Mouse (Mus musculus): Measurements from ENCODE around the gene H3f3a.

The H3f3a gene

DNA sequence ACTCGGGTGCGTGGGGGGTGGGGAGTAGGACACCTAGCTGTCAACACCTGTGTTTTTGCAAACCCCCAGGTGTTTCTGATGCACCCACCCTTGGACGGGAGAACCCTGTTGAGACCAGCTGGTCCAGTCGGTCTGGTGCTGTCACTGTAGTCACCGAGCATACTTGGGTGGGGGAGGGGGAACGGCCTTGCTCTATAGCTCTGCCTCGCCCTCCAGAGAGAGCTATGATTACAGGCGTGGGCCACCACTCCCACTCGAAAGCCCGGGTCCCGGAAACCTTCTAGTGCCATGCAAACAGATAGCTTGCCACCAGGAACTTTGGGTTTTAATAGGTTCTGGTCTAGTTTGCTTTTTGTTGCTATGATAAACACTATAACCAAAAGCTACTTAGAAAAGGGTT is 51.6 kb downstream of the H3f3a start:
- DNase-seq (ENCODE audit: low read depth, low spot score) = no peak

GRCm38 (mm10) chr1:180757956-180758520 is 55.7 kb downstream of the H3f3a start:
- DNase-seq (ENCODE audit: low read depth, low spot score) = no peak

DNA sequence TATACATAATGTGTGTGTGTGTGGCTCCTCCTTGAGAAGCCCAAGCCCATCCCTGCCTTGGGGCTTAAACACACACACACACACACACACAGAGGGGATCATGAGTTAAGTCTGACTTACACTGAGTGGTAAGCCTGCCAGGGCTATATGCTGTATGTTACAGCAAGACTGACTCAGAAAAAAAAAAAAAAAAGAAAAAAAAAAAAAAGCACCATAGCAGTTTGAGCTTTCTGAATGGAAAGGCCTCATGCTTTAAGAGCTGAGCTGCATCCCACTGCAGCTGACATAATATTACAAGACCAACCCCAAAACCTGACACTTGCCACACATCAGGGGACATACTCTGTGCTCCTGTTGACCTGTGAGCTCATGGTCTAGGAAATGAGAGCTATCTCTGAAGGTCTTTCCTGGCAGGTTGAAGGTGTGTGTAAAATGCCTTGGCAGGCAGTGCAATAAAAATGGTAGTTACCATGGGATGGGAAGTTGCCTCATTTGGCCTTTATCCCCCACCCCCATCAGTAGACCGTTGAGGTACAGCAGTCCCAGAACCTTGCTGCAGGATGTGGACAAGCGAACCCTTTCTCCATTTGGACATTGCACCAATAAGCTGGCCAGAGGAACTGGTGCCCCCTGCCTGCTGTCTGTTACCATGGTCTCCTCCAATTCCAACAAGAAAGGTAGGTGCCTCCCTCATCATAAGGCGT is 56.3 kb downstream of the H3f3a start:
- DNase-seq (ENCODE audit: low read depth, low spot score) = no peak

- DNase-seq (ENCODE audit: low read depth, low spot score) = no peak
Measured at GRCm38 (mm10) chr1:180756711-180757110, 57.0 kb downstream of the H3f3a start.

DNA sequence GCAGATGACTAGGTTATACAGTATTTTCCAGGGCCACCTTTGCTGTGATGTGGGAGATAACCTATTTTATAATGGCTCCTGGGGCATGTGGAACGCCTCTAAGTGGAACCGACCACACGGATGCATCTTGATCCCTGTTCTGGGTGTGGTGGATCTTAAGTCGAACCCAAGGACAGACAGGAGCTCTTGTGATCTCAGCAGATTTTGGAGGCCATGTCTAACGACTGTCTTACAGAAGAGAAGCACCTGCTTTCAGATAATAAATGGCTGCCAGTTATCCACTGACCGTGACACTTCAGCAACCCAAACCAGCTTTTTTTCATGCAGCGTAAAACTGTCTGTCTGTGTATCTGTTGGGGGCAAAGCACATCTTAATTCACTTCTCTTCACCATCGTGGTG is 59.4 kb downstream of the H3f3a start:
- no peak for DNase-seq (ENCODE audit: low read depth, low spot score)

DNA sequence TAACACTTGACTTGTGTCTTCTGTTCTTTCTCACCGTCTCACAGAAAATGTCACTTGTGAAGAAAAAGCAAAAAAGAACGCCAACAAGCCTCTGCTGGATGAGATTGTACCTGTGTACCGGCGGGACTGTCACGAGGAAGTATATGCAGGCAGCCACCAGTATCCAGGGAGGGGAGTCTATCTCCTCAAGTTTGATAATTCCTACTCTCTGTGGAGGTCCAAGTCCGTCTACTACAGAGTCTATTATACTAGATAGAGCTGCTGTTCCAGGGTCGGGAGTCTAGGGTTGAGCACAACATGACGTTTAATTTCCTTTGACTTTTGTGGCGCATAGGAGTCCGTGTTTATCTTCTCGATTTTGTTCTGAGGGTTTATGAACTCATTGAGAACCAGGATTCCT is 61.6 kb downstream of the H3f3a start:
- DNase-seq (ENCODE audit: low read depth, low spot score) = no peak
